Mouse (Mus musculus) stomach, postnatal 0 days (tissue): ENCODE measurements around the gene Brd9. TPM values are rescaled to one million over a fixed set of nuclear protein-coding genes. Genes with fewer than 3 reads are reported as not detected.

Experiments used
- ATAC-seq: fragments of 200-750 bp; cut with Nextera tagmentation; 2 replicates; pipeline ENCODE4 v1.8.0; 2017; ENCODE audit not compliant: low FRiP score, low TSS enrichment
- DNase-seq: peaks from one replicate; pipeline ENCODE4 v3.0.0-alpha.2; 2016; ENCODE audit warnings: low spot score
- H3K27ac ChIP-seq: fragments of 300-500 bp; sonication (generic); replicated peaks from 2 replicates; pipeline ENCODE4 v1.5.1; 2014; ENCODE audit warnings: mild to moderate bottlenecking, control low read depth
- H3K27me3 ChIP-seq: fragments of 300-500 bp; sonication (generic); 2 replicates; pipeline ENCODE4 v1.6.1; 2014; ENCODE audit warnings: low read length; ENCODE audit not compliant: control insufficient read depth, insufficient read depth
- H3K36me3 ChIP-seq: fragments of 300-500 bp; sonication (generic); 2 replicates; pipeline ENCODE4 v1.6.1; 2014; ENCODE audit warnings: low read length, mixed read lengths; ENCODE audit not compliant: control insufficient read depth, insufficient read depth
- H3K4me1 ChIP-seq: fragments of 300-500 bp; sonication (generic); replicated peaks from 2 replicates; pipeline ENCODE4 v1.6.1; 2014; ENCODE audit warnings: antibody characterized with exemption; ENCODE audit not compliant: control insufficient read depth, insufficient read depth
- H3K4me2 ChIP-seq: fragments of 300-500 bp; sonication (generic); replicated peaks from 2 replicates; pipeline ENCODE4 v1.6.1; 2014; ENCODE audit warnings: low read depth, mild to moderate bottlenecking, control low read depth, moderate library complexity
- H3K4me3 ChIP-seq: fragments of 300-500 bp; sonication (generic); 2 replicates; pipeline ENCODE4 v1.5.1; 2014; ENCODE audit warnings: low read depth, low read length, control low read depth
- H3K9ac ChIP-seq: fragments of 300-500 bp; sonication (generic); 2 replicates; pipeline ENCODE4 v1.6.1; 2014; ENCODE audit warnings: mild to moderate bottlenecking, low read length, control low read depth, mixed read lengths
- H3K9me3 ChIP-seq: fragments of 300-500 bp; sonication (generic); 2 replicates; pipeline ENCODE4 v1.6.1; 2016; ENCODE audit warnings: low read length; ENCODE audit not compliant: control insufficient read depth
- CTCF ChIP-seq: IDR thresholded peaks from 2 replicates; pipeline ENCODE4 v1.5.1; 2016; ENCODE audit warnings: antibody characterized with exemption, low read depth, mild to moderate bottlenecking, moderate library complexity
- EP300 ChIP-seq: optimal IDR thresholded peaks from 2 replicates; pipeline ENCODE3; 2016; ENCODE audit warnings: antibody characterized with exemption
- WGBS: fragments of 180-500 bp; shearing (Covaris S2); extraction: QIAGEN DNeasy Blood & Tissue Kit; methylation state at CpG from one replicate; pipeline ENCODE4 v1.1.7; 2014; 5-methylcytosine and 5-hydroxymethylcytosine counted together
- polyA plus RNA-seq: library from polyadenylated mRNA; unstranded; fragments of >200 nt; fragmentation: Nextera tagmentation; extraction: Ambion mirVana; gene quantifications from 2 replicates; pipeline ENCODE4 v1.2.1, GENCODE M21; 2015

The Brd9 gene
- polyA plus RNA-seq, 1 experiment from 2014 or later = 21.7 TPM

GRCm38 (mm10) chr13:73970545-73971448 lies 33.2 kb downstream of the Brd9 start:
- Histone ChIP-seq H3K4me3 (peak overlapping the region; percentile 20), H3K9ac (no peak overlapping the region; the same call in 1 of the 2 replicates), H3K36me3 (no peaks in the 10 kb centered on the region), H3K27ac (peak overlapping the region; percentile 80), H3K27me3 (no peaks in the 10 kb centered on the region), H3K9me3 (no peaks in the 10 kb centered on the region), H3K4me1 (peaks cover 2% of the 10 kb centered on the region; the same call in 1 of the 2 replicates), H3K4me2 (peak overlapping the region; percentile 52)
- 8% methylated on average over 11 of the region's 12 CpGs for WGBS
- TF ChIP-seq CTCF (peak; percentile 94), EP300 (peak; percentile 73)
- ATAC-seq (peak; percentile 98), DNase-seq (peak; percentile 82)

- H3K27ac ChIP-seq = no peak overlapping the region
- no peak for DNase-seq
- 83% methylated on average over 3 of the region's 3 CpGs for WGBS
Observed at GRCm38 (mm10) chr13:73974523-73974922, 36.9 kb downstream of the Brd9 start.

GRCm38 (mm10) chr13:73976935-73977334 lies 39.3 kb downstream of the Brd9 start:
- H3K36me3 ChIP-seq = no peaks in the 10 kb centered on the region
- H3K4me2 ChIP-seq = no peak overlapping the region
- no peak overlapping the region for H3K9ac ChIP-seq
- WGBS = 84% methylated on average over 5 of the region's 5 CpGs
- H3K4me3 ChIP-seq = no peak overlapping the region
- ATAC-seq = no peak
- no peak for DNase-seq
- no peak overlapping the region for H3K27ac ChIP-seq
- H3K27me3 ChIP-seq = no peaks in the 10 kb centered on the region
- H3K4me1 ChIP-seq = no peaks in the 10 kb centered on the region
- no peak for TF ChIP-seq CTCF
- TF ChIP-seq EP300 = no peak
- H3K9me3 ChIP-seq = no peaks in the 10 kb centered on the region

More at GRCm38 (mm10) chr13:73974523-73974922, 36.9 kb downstream of the Brd9 start:
- Histone ChIP-seq H3K4me3 (no peak overlapping the region), H3K9ac (no peak overlapping the region), H3K4me2 (no peak overlapping the region), H3K27me3 (no peaks in the 10 kb centered on the region), H3K36me3 (no peaks in the 10 kb centered on the region), H3K4me1 (peaks cover 2% of the 10 kb centered on the region; the same call in 1 of the 2 replicates), H3K9me3 (no peaks in the 10 kb centered on the region)
- ATAC-seq = no peak
- TF ChIP-seq CTCF (no peak), EP300 (no peak)

GRCm38 (mm10) chr13:73990325-73990724 lies 52.7 kb downstream of the Brd9 start:
- ATAC-seq (peak; percentile 53; the same call in 1 of the 2 replicates), DNase-seq (no peak)
- Histone ChIP-seq H3K4me2 (no peak overlapping the region), H3K27ac (no peak overlapping the region), H3K36me3 (no peaks in the 10 kb centered on the region), H3K9ac (no peak overlapping the region), H3K4me1 (no peaks in the 10 kb centered on the region), H3K4me3 (no peak overlapping the region), H3K27me3 (no peaks in the 10 kb centered on the region), H3K9me3 (no peaks in the 10 kb centered on the region)
- 63% methylated on average over 5 of the region's 5 CpGs for WGBS
- TF ChIP-seq EP300 = no peak
- peak; percentile 31; the same call in 1 of the 2 replicates for TF ChIP-seq CTCF

- Histone ChIP-seq H3K27ac (no peak overlapping the region), H3K27me3 (no peaks in the 10 kb centered on the region), H3K4me3 (no peak overlapping the region), H3K9me3 (no peaks in the 10 kb centered on the region), H3K9ac (no peak overlapping the region), H3K36me3 (no peaks in the 10 kb centered on the region), H3K4me2 (no peak overlapping the region), H3K4me1 (no peaks in the 10 kb centered on the region)
- DNase-seq = no peak
- ATAC-seq = peak; percentile 18; the same call in 1 of the 2 replicates
- 62% methylated on average over 2 of the region's 2 CpGs for WGBS
- TF ChIP-seq CTCF (no peak), EP300 (no peak)
Observed at GRCm38 (mm10) chr13:73990761-73991160, 53.1 kb downstream of the Brd9 start.

- TF ChIP-seq CTCF (no peak), EP300 (no peak)
- no peak overlapping the region for H3K4me2 ChIP-seq
- no peak overlapping the region for H3K27ac ChIP-seq
- DNase-seq = no peak
- ATAC-seq = no peak
- no peak overlapping the region for H3K9ac ChIP-seq
- H3K4me3 ChIP-seq = no peak overlapping the region
- H3K27me3 ChIP-seq = no peaks in the 10 kb centered on the region
- WGBS = 78% methylated on average over 5 of the region's 5 CpGs
- no peaks in the 10 kb centered on the region for H3K36me3 ChIP-seq
- no peaks in the 10 kb centered on the region for H3K9me3 ChIP-seq
- H3K4me1 ChIP-seq = no peaks in the 10 kb centered on the region
Observed at GRCm38 (mm10) chr13:73991267-73991666, 53.7 kb downstream of the Brd9 start.
